Mouse (Mus musculus): ENCODE results near the gene Slc8a1. TPM values are rescaled to one million over a fixed set of nuclear protein-coding genes. Genes with fewer than 3 reads are reported as not detected.

The Slc8a1 gene
- polyA plus RNA-seq (2016; fragmentation: Nextera tagmentation; extraction: Ambion mirVana), result 5.1 and 5.4 TPM in 2 replicates

DNA sequence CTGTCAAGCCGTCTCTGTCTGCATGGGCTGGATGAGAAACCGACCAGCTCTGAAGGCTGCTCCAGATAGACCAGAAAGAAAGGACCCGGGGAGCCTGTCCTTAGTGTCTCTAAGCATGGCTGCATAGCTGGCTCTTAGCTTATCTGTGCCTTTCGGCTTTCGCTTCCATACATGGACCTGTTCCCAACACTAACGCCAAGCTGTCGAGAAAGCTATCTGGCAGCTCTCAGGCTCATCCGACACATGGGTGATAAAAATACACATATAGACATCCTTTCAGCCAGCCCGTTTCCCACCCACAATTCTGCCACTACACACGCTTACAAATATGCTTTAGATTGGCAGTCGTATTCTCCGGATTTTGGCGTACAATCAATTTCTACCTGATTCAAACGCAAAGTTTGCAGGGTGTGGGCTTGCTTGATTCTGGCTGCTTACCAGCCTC is at the start of gene Slc8a1:
Slc8a1 (minus strand) TSS at position 67 of the 445 bp plus-strand sequence.
- Histone ChIP-seq H3K27ac (replicated peaks) (no peak within 1 kb of the TSS), H3K4me1 (no peaks in the 10 kb centered on the region), H3K36me3 (no peaks in the 10 kb centered on the region), H3K9me3 (no peaks in the 10 kb centered on the region), H3K9ac (replicated peaks) (no peak within 1 kb of the TSS), H3K4me3 (no peak within 1 kb of the TSS), H3K27me3 (no peaks in the 10 kb centered on the region), H3K4me2 (replicated peaks) (no peak within 1 kb of the TSS)
- WGBS, result 92% methylated on average over 14 of the region's 14 CpGs
- no peak for ATAC-seq (ENCODE audit: low FRiP score, low read depth)

- Histone ChIP-seq H3K9ac (replicated peaks) (no peak overlapping the region), H3K9me3 (no peaks in the 10 kb centered on the region), H3K4me3 (no peak overlapping the region), H3K27me3 (no peaks in the 10 kb centered on the region), H3K4me1 (no peaks in the 10 kb centered on the region), H3K27ac (replicated peaks) (no peak overlapping the region), H3K36me3 (no peaks in the 10 kb centered on the region), H3K4me2 (replicated peaks) (no peak overlapping the region)
- no peak for ATAC-seq (ENCODE audit: low FRiP score, low read depth)
- WGBS, result 47% methylated on average over 4 of the region's 4 CpGs
Observed at GRCm38 (mm10) chr17:81787350-81787749, 49.2 kb upstream of the Slc8a1 start.

- Histone ChIP-seq H3K27me3 (no peaks in the 10 kb centered on the region), H3K9ac (replicated peaks) (no peak overlapping the region), H3K4me2 (replicated peaks) (no peak overlapping the region), H3K36me3 (no peaks in the 10 kb centered on the region), H3K4me1 (no peaks in the 10 kb centered on the region), H3K9me3 (no peaks in the 10 kb centered on the region), H3K4me3 (no peak overlapping the region), H3K27ac (replicated peaks) (no peak overlapping the region)
- no peak for ATAC-seq (ENCODE audit: low FRiP score, low read depth)
- 90% methylated on average over 4 of the region's 4 CpGs for WGBS
Observed at GRCm38 (mm10) chr17:81782326-81782725, 44.1 kb upstream of the Slc8a1 start.

DNA sequence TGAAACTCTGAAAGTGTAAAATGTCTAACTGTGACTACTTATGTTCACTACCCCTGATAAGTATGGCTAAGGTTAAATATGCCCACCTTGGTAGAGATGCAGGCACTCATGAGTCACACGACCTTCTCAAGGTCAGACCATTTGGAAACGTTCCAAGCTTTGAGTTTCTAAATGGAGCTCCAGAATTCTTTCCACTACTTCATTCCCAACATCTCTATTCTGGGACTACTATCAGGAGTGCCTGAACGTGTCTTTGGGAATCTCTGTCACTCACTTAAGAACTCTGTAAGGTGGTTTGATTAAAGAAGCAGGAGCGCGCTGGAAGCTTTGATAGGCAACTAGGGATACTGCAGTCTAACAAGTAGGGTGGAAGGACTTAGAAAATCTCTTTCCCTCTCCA is 43.3 kb upstream of the Slc8a1 start:
- Histone ChIP-seq H3K27me3 (no peaks in the 10 kb centered on the region), H3K9me3 (no peaks in the 10 kb centered on the region), H3K4me2 (replicated peaks) (no peak overlapping the region), H3K36me3 (no peaks in the 10 kb centered on the region), H3K4me3 (no peak overlapping the region), H3K9ac (replicated peaks) (no peak overlapping the region), H3K27ac (replicated peaks) (no peak overlapping the region), H3K4me1 (no peaks in the 10 kb centered on the region)
- whole genome bisulfite sequencing, result 85% methylated on average over 5 of the region's 5 CpGs
- ATAC-seq (ENCODE audit: low FRiP score, low read depth), result no peak

GRCm38 (mm10) chr17:81779883-81780282 is 41.7 kb upstream of the Slc8a1 start:
- no peak overlapping the region for H3K4me2 ChIP-seq (replicated peaks)
- no peak overlapping the region for H3K4me3 ChIP-seq
- no peaks in the 10 kb centered on the region for H3K36me3 ChIP-seq
- H3K27me3 ChIP-seq, result no peaks in the 10 kb centered on the region
- ATAC-seq (ENCODE audit: low FRiP score, low read depth), result no peak
- WGBS, result 83% methylated on average over 4 of the region's 4 CpGs
- H3K4me1 ChIP-seq, result no peaks in the 10 kb centered on the region
- H3K9ac ChIP-seq (replicated peaks), result no peak overlapping the region
- no peaks in the 10 kb centered on the region for H3K9me3 ChIP-seq
- H3K27ac ChIP-seq (replicated peaks), result no peak overlapping the region

GRCm38 (mm10) chr17:81750664-81751063 is 12.5 kb upstream of the Slc8a1 start:
- no peaks in the 10 kb centered on the region for H3K4me1 ChIP-seq
- H3K4me2 ChIP-seq (replicated peaks), result no peak overlapping the region
- H3K27ac ChIP-seq (replicated peaks), result no peak overlapping the region
- no peak overlapping the region for H3K4me3 ChIP-seq
- 75% methylated on average over 2 of the region's 2 CpGs for WGBS
- no peak overlapping the region for H3K9ac ChIP-seq (replicated peaks)
- ATAC-seq (ENCODE audit: low FRiP score, low read depth), result no peak
- H3K9me3 ChIP-seq, result no peaks in the 10 kb centered on the region
- no peaks in the 10 kb centered on the region for H3K36me3 ChIP-seq
- H3K27me3 ChIP-seq, result no peaks in the 10 kb centered on the region

GRCm38 (mm10) chr17:81743034-81743433 is 4.9 kb upstream of the Slc8a1 start:
- Histone ChIP-seq H3K4me3 (no peak overlapping the region), H3K27ac (replicated peaks) (no peak overlapping the region), H3K4me1 (no peaks in the 10 kb centered on the region), H3K9me3 (no peaks in the 10 kb centered on the region), H3K9ac (replicated peaks) (no peak overlapping the region), H3K36me3 (no peaks in the 10 kb centered on the region), H3K27me3 (no peaks in the 10 kb centered on the region), H3K4me2 (replicated peaks) (no peak overlapping the region)
- ATAC-seq (ENCODE audit: low FRiP score, low read depth), result no peak
- WGBS, result 89% methylated on average over 2 of the region's 2 CpGs

DNA sequence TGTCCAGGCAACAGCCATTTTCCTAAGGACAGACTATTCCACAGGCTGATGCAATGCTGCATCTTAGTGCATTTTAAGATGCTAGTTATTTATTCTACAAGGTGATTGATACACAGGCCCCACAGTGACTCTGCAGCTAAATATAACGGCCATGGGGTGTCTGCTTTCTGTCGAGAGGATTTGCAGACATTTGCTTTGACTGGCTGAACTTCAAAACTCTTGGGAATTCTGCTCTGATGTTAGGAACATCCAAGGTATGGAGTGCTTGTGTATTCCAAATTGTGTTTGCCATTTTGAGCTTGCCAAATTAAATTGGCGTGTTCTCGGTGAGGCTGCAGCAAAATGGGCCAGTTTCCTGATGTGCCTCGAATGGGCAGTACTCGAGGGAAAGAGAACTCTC is 2.4 kb upstream of the Slc8a1 start:
- ATAC-seq (ENCODE audit: low FRiP score, low read depth), result no peak

DNA sequence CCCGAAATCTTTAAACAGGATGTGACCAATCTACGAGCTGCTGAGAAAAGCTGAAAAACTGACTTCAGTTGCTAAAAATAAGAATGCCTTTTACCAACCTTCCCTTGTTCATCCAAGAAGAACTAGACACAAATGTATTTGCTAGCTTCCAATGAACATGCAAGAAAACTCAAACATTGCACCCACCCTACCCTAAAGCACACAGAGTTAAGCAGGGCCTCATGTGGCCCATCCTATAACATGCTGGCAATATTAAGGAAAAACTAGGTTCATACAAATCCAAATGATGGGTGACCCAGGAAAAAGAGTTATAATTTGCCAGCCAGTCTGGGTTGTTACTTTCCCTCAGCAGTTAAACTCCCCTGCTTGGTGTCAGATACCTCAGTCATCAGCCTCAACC is 398 bp downstream of the Slc8a1 start:
- H3K27ac ChIP-seq (replicated peaks), result no peak overlapping the region
- no peak overlapping the region for H3K4me3 ChIP-seq
- no peak overlapping the region for H3K4me2 ChIP-seq (replicated peaks)
- H3K9ac ChIP-seq (replicated peaks), result no peak overlapping the region
- H3K9me3 ChIP-seq, result no peaks in the 10 kb centered on the region
- WGBS, result 90% methylated on average over 2 of the region's 2 CpGs
- ATAC-seq (ENCODE audit: low FRiP score, low read depth), result no peak
- H3K36me3 ChIP-seq, result no peaks in the 10 kb centered on the region
- H3K27me3 ChIP-seq, result no peaks in the 10 kb centered on the region
- no peaks in the 10 kb centered on the region for H3K4me1 ChIP-seq

More for the DNA sequence above, 2.4 kb upstream of the Slc8a1 start:
- WGBS, result 82% methylated on average over 6 of the region's 6 CpGs
- H3K4me2 ChIP-seq (replicated peaks), result no peak overlapping the region
- H3K4me3 ChIP-seq, result no peak overlapping the region
- no peaks in the 10 kb centered on the region for H3K36me3 ChIP-seq
- no peaks in the 10 kb centered on the region for H3K4me1 ChIP-seq
- no peaks in the 10 kb centered on the region for H3K27me3 ChIP-seq
- no peak overlapping the region for H3K9ac ChIP-seq (replicated peaks)
- no peak overlapping the region for H3K27ac ChIP-seq (replicated peaks)
- H3K9me3 ChIP-seq, result no peaks in the 10 kb centered on the region

DNA sequence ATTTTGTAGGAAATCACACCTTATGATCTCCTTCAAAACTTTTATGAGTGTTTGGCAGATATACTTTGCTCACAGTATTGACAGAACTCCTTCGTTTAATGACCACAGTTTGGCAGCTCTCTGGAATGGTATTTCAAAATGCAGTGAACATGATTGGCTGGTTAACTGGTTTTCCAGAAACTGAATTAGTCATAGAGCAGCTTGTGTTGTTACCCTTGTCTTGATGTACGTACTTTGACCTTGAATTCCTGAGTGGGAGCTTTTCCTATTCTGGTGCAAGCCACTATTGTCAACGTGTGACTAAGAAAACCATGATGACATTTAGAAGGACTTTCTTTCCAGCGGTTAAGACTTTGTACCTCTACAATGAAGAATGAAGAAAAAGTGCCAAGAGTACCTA is 868 bp downstream of the Slc8a1 start:
- Histone ChIP-seq H3K27ac (replicated peaks) (no peak overlapping the region), H3K36me3 (no peaks in the 10 kb centered on the region), H3K27me3 (no peaks in the 10 kb centered on the region), H3K9me3 (no peaks in the 10 kb centered on the region), H3K9ac (replicated peaks) (no peak overlapping the region), H3K4me2 (replicated peaks) (no peak overlapping the region), H3K4me3 (no peak overlapping the region), H3K4me1 (no peaks in the 10 kb centered on the region)
- ATAC-seq (ENCODE audit: low FRiP score, low read depth), result no peak
- 86% methylated on average over 4 of the region's 4 CpGs for WGBS

DNA sequence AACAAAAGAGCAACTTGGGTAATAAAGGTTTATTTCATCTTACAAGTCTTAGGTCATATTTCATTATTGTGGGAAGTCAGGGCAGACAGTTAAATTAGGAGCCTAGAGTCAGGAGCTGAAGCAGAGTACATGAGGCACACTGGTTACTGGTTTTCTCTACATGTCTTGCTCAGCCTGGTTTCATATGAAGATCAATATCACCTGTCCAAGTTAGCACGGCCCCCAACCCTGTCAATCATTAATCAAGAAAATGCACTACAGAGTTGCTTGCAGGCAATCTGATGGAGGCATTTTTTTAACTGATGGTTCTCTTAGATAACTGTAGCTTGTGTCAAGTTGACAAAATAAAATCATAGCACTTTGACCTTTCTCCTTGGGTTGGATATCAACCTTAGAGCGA is 2.6 kb downstream of the Slc8a1 start:
- Histone ChIP-seq H3K27ac (replicated peaks) (no peak overlapping the region), H3K9me3 (no peaks in the 10 kb centered on the region), H3K9ac (replicated peaks) (no peak overlapping the region), H3K4me2 (replicated peaks) (no peak overlapping the region), H3K27me3 (no peaks in the 10 kb centered on the region), H3K4me1 (no peaks in the 10 kb centered on the region), H3K36me3 (no peaks in the 10 kb centered on the region), H3K4me3 (no peak overlapping the region)
- 83% methylated on average over 2 of the region's 2 CpGs for WGBS
- no peak for ATAC-seq (ENCODE audit: low FRiP score, low read depth)

GRCm38 (mm10) chr17:81729891-81730290 is 8.3 kb downstream of the Slc8a1 start:
- no peak overlapping the region for H3K4me2 ChIP-seq (replicated peaks)
- no peaks in the 10 kb centered on the region for H3K9me3 ChIP-seq
- no peak overlapping the region for H3K9ac ChIP-seq (replicated peaks)
- H3K36me3 ChIP-seq, result no peaks in the 10 kb centered on the region
- WGBS, result 94% methylated on average over 4 of the region's 4 CpGs
- H3K27ac ChIP-seq (replicated peaks), result no peak overlapping the region
- H3K4me1 ChIP-seq, result no peaks in the 10 kb centered on the region
- H3K4me3 ChIP-seq, result no peak overlapping the region
- H3K27me3 ChIP-seq, result no peaks in the 10 kb centered on the region
- no peak for ATAC-seq (ENCODE audit: low FRiP score, low read depth)

GRCm38 (mm10) chr17:81712273-81712751 is 25.9 kb downstream of the Slc8a1 start:
- no peak for ATAC-seq (ENCODE audit: low FRiP score, low read depth)
- Histone ChIP-seq H3K36me3 (no peaks in the 10 kb centered on the region), H3K4me2 (replicated peaks) (no peak overlapping the region), H3K9ac (replicated peaks) (no peak overlapping the region), H3K27me3 (no peaks in the 10 kb centered on the region), H3K4me3 (no peak overlapping the region), H3K9me3 (no peaks in the 10 kb centered on the region), H3K4me1 (no peaks in the 10 kb centered on the region), H3K27ac (replicated peaks) (no peak overlapping the region)
- 89% methylated on average over 1 of the region's 1 CpGs for WGBS

All from midbrain, embryonic 12.5 days (tissue).